Mouse (Mus musculus) liver, postnatal 0 days (tissue): ENCODE measurements around the gene Defb23.

ENCODE experiments used
- CTCF ChIP-seq: sonication (generic); IDR thresholded peaks from 2 replicates; pipeline ENCODE4 v1.5.1; 2016; ENCODE audit warnings: antibody characterized with exemption, low read depth
- EP300 ChIP-seq: IDR thresholded peaks from 2 replicates; pipeline ENCODE4 v1.6.1; 2016; ENCODE audit warnings: antibody characterized with exemption, low read depth, mild to moderate bottlenecking

DNA sequence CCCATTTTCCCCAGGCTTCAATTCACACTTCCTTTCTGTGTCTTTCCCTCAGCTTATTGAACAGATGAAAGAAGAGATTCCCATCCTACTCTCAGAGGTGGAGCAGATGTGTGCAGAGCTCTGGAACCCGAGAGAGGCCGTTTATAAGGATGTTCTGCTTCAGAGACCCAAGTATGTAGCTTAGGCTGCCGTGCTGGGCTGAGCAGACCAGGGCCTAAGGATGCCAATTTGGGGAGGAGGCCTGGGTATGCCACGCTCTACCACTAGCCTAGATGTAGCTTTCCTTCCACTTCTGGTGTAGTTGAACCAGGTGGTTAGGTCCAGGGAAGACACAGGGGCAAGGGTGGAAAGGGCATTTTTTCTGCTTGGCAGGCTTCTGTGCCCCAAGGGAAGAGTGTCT, 22.1 kb downstream of the Defb23 start:
- TF ChIP-seq EP300 (no peak), CTCF (no peak)
